ENCODE assay signal across 21 mouse cellular contexts in the genomic region with DNA sequence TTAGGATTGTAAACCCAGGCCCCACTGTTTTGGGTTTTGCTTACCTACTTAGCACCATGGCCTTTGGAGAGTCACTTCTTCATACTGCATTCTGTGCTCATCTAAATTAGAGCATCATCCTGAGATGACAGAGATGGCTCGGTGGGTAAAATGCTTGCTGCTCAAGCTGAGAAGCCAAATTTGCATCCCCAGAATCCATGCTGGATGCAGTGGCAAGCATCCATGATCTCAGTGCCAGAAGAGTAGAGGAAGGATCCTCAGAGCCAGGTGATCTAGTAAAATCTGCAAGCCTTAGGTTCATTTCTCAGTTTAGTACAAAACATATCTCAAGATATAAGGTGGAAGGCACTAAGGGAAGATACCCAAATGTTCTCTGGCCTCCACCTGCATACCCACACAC.
"Had no signal": no experiment of that assay in that cellular context is flagged by ENCODE, and none has a peak within 500 bp of the region (broad histone marks: within the 10 kb centered on the region; RNA-seq: fewer than 3 reads in every experiment).

No protein-coding gene starts in this region.

- H3K4me3 ChIP-seq: layer of hippocampus, adult 2 months; limb, embryonic 10.5 days; limb, embryonic 13.5 days; liver, embryonic 12.5 days; liver, embryonic 15.5 days; lung, embryonic 15.5 days; megakaryocyte, embryonic 14.5 days; midbrain, embryonic 10.5 days; midbrain, embryonic 13.5 days; myocyte; neural tube, embryonic 13.5 days had no signal

- H3K9me3 ChIP-seq: limb, embryonic 10.5 days; limb, embryonic 13.5 days; liver, embryonic 12.5 days; liver, embryonic 15.5 days; lung, embryonic 15.5 days; midbrain, embryonic 10.5 days; midbrain, embryonic 13.5 days; neural tube, embryonic 13.5 days had no signal

- H3K9ac ChIP-seq: limb, embryonic 13.5 days; liver, embryonic 12.5 days; liver, embryonic 15.5 days; lung, embryonic 15.5 days; midbrain, embryonic 13.5 days; neural tube, embryonic 13.5 days had no signal

- H3K27me3 ChIP-seq: limb, embryonic 13.5 days; liver, embryonic 12.5 days; lung, embryonic 15.5 days; megakaryocyte, embryonic 14.5 days; midbrain, embryonic 13.5 days; neural tube, embryonic 13.5 days had no signal

- H3K4me2 ChIP-seq: limb, embryonic 13.5 days; liver, embryonic 12.5 days; liver, embryonic 15.5 days; lung, embryonic 15.5 days; midbrain, embryonic 13.5 days; neural tube, embryonic 13.5 days had no signal

- DNase-seq: kidney, postnatal 25 days; layer of hippocampus, adult 9-11 months; liver; lung, adult 18-20 months; lung, postnatal 10 days; lung, postnatal 36 days; thymus, adult 18-20 months; thymus, postnatal 36 days had no signal

- H3K27ac ChIP-seq: kidney, postnatal 0 days; layer of hippocampus, adult 2 months; limb, embryonic 10.5 days; limb, embryonic 13.5 days; liver, embryonic 12.5 days; liver, embryonic 15.5 days; lung, embryonic 15.5 days; midbrain, embryonic 10.5 days; midbrain, embryonic 13.5 days; neural tube, embryonic 13.5 days had no signal

- H3K4me1 ChIP-seq: limb, embryonic 10.5 days; limb, embryonic 13.5 days; lung, embryonic 15.5 days; midbrain, embryonic 10.5 days; midbrain, embryonic 13.5 days had no signal

- H3K36me3 ChIP-seq: limb, embryonic 10.5 days; limb, embryonic 13.5 days; liver, embryonic 15.5 days; lung, embryonic 15.5 days; midbrain, embryonic 10.5 days; midbrain, embryonic 13.5 days; neural tube, embryonic 13.5 days had no signal

- ATAC-seq: liver, embryonic 12.5 days; midbrain, embryonic 13.5 days; midbrain, embryonic 16.5 days had no signal
